Mouse (Mus musculus): ENCODE data around the gene Rps6ka1. TPM values are rescaled to one million over a fixed set of nuclear protein-coding genes. Genes with fewer than 3 reads are reported as not detected.

The Rps6ka1 gene
- total and polyA plus RNA-seq, 2 experiments, result 4.1 to 16.9 TPM

DNA sequence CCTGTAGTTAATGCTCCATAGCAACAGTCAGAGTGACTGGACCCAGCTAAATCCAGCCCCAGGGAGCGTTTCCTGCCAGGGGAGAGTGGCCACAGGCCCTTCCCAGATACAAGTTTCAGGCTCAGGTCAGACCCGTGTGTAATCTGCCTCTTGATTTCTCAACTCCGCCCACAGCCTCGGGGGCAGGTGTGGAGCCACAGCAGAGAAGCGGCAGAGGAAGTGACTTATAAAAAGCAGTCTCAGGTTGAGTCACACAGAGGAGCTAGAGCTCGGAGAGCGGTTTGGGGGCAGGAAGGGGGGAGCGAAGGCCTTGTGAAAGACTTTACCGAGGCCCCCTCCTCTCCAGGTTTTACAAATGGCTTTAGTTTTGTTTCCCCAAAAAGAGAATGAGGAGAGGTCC is 46.6 kb downstream of the Rps6ka1 start:
- H3K79me2 ChIP-seq (ENCODE audit: control insufficient read depth, insufficient read depth, low read length), result no peaks in the 10 kb centered on the region
- H3K36me3 ChIP-seq (ENCODE audit: control insufficient read depth, insufficient read depth, low read length), result no peaks in the 10 kb centered on the region
- no peak overlapping the region for H3K4me3 ChIP-seq (ENCODE audit: insufficient read depth, low read depth, low read length)
- no peaks in the 10 kb centered on the region for H3K4me1 ChIP-seq (ENCODE audit: control insufficient read depth, insufficient read depth, low read length)
- no peak for DNase-seq (ENCODE audit: extremely low read depth, low read depth, low spot score)
- H3K9ac ChIP-seq (ENCODE audit: low read depth, low read length), result no peak overlapping the region
- 39% methylated on average over 9 of the region's 9 CpGs for WGBS
- TF ChIP-seq POLR2A (IDR thresholded peaks at IDR 0.05; ENCODE audit: extremely low read depth, insufficient read depth, low read length), result no peak
- TF ChIP-seq CTCF (IDR thresholded peaks at IDR 0.05; ENCODE audit: low read depth, low read length), result no peak
- no peaks in the 10 kb centered on the region for H3K27me3 ChIP-seq (ENCODE audit: control insufficient read depth, insufficient read depth, low read length)
- no peak overlapping the region for H3K27ac ChIP-seq (replicated peaks; ENCODE audit: insufficient read depth, low read depth, low read length)

GRCm38 (mm10) chr4:133840501-133840900 is 47.1 kb downstream of the Rps6ka1 start:
- Histone ChIP-seq H3K9ac (ENCODE audit: low read depth, low read length) (no peak overlapping the region), H3K4me3 (ENCODE audit: insufficient read depth, low read depth, low read length) (no peak overlapping the region), H3K36me3 (ENCODE audit: control insufficient read depth, insufficient read depth, low read length) (no peaks in the 10 kb centered on the region), H3K27me3 (ENCODE audit: control insufficient read depth, insufficient read depth, low read length) (no peaks in the 10 kb centered on the region), H3K79me2 (ENCODE audit: control insufficient read depth, insufficient read depth, low read length) (no peaks in the 10 kb centered on the region), H3K27ac (replicated peaks; ENCODE audit: insufficient read depth, low read depth, low read length) (no peak overlapping the region), H3K4me1 (ENCODE audit: control insufficient read depth, insufficient read depth, low read length) (no peaks in the 10 kb centered on the region)
- TF ChIP-seq CTCF (IDR thresholded peaks at IDR 0.05; ENCODE audit: low read depth, low read length) (no peak), POLR2A (IDR thresholded peaks at IDR 0.05; ENCODE audit: extremely low read depth, insufficient read depth, low read length) (no peak)
- DNase-seq (ENCODE audit: extremely low read depth, low read depth, low spot score), result no peak
- WGBS, result 96% methylated on average over 7 of the region's 7 CpGs

DNA sequence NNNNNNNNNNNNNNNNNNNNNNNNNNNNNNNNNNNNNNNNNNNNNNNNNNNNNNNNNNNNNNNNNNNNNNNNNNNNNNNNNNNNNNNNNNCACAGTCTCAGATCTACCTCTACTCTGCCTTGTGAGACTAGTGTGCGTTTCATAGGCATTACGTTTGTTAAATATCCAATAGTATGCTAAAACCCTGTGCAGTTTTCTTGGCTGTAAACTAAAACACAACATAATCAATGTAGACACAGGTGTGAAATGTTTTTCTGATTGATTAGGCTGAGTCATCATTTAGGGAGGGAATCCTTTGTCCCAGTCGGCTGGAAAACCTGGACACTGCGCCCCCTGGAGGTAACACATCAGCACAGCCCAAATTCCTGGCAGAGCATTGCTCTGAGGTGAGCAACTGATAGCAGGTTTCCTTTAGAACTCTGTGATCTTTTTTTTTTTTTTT is 48.2 kb downstream of the Rps6ka1 start:
- Histone ChIP-seq H3K27me3 (ENCODE audit: control insufficient read depth, insufficient read depth, low read length) (no peaks in the 10 kb centered on the region), H3K9ac (ENCODE audit: low read depth, low read length) (no peak overlapping the region), H3K36me3 (ENCODE audit: control insufficient read depth, insufficient read depth, low read length) (no peaks in the 10 kb centered on the region), H3K27ac (replicated peaks; ENCODE audit: insufficient read depth, low read depth, low read length) (no peak overlapping the region), H3K4me3 (ENCODE audit: insufficient read depth, low read depth, low read length) (no peak overlapping the region), H3K79me2 (ENCODE audit: control insufficient read depth, insufficient read depth, low read length) (no peaks in the 10 kb centered on the region), H3K4me1 (ENCODE audit: control insufficient read depth, insufficient read depth, low read length) (no peaks in the 10 kb centered on the region)
- WGBS, result 68% methylated on average over 4 of the region's 4 CpGs
- DNase-seq (ENCODE audit: extremely low read depth, low read depth, low spot score), result peak; percentile 26
- TF ChIP-seq POLR2A (IDR thresholded peaks at IDR 0.05; ENCODE audit: extremely low read depth, insufficient read depth, low read length), result no peak
- peak; percentile 66 for TF ChIP-seq CTCF (IDR thresholded peaks at IDR 0.05; ENCODE audit: low read depth, low read length)

- Histone ChIP-seq H3K36me3 (ENCODE audit: control insufficient read depth, insufficient read depth, low read length) (no peaks in the 10 kb centered on the region), H3K27me3 (ENCODE audit: control insufficient read depth, insufficient read depth, low read length) (no peaks in the 10 kb centered on the region), H3K27ac (replicated peaks; ENCODE audit: insufficient read depth, low read depth, low read length) (no peak overlapping the region), H3K4me1 (ENCODE audit: control insufficient read depth, insufficient read depth, low read length) (no peaks in the 10 kb centered on the region), H3K9ac (ENCODE audit: low read depth, low read length) (no peak overlapping the region), H3K79me2 (ENCODE audit: control insufficient read depth, insufficient read depth, low read length) (no peaks in the 10 kb centered on the region), H3K4me3 (ENCODE audit: insufficient read depth, low read depth, low read length) (no peak overlapping the region)
- peak; percentile 26 for DNase-seq (ENCODE audit: extremely low read depth, low read depth, low spot score)
- TF ChIP-seq CTCF (IDR thresholded peaks at IDR 0.05; ENCODE audit: low read depth, low read length) (peak; percentile 86), POLR2A (IDR thresholded peaks at IDR 0.05; ENCODE audit: extremely low read depth, insufficient read depth, low read length) (no peak)
- 45% methylated on average over 10 of the region's 10 CpGs for WGBS
Observed at GRCm38 (mm10) chr4:133836575-133836974, 51.0 kb downstream of the Rps6ka1 start.

DNA sequence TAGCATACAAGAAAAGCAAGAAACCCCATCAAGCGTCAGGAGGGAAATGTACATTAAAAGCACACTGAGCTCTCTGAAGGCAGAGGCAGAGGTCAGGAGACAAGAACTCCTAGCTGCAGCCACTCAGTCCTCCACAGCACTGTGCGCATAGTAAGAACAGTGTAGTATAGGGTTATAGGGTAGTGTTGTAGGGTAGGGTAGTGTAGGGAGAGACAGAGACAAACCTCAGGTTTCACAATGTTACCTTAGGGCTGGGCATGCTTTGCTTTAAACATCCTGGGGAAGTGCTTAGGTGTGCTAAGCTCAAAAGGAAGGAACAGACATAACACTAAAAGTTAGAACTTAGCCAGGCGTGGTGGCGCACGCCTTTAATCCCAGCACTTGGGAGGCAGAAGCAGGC is 52.4 kb downstream of the Rps6ka1 start:
- no peaks in the 10 kb centered on the region for H3K4me1 ChIP-seq (ENCODE audit: control insufficient read depth, insufficient read depth, low read length)
- H3K27ac ChIP-seq (replicated peaks; ENCODE audit: insufficient read depth, low read depth, low read length), result no peak overlapping the region
- no peaks in the 10 kb centered on the region for H3K36me3 ChIP-seq (ENCODE audit: control insufficient read depth, insufficient read depth, low read length)
- WGBS, result 94% methylated on average over 5 of the region's 5 CpGs
- H3K79me2 ChIP-seq (ENCODE audit: control insufficient read depth, insufficient read depth, low read length), result no peaks in the 10 kb centered on the region
- no peak overlapping the region for H3K9ac ChIP-seq (ENCODE audit: low read depth, low read length)
- no peaks in the 10 kb centered on the region for H3K27me3 ChIP-seq (ENCODE audit: control insufficient read depth, insufficient read depth, low read length)
- no peak for DNase-seq (ENCODE audit: extremely low read depth, low read depth, low spot score)
- no peak for TF ChIP-seq POLR2A (IDR thresholded peaks at IDR 0.05; ENCODE audit: extremely low read depth, insufficient read depth, low read length)
- no peak for TF ChIP-seq CTCF (IDR thresholded peaks at IDR 0.05; ENCODE audit: low read depth, low read length)
- H3K4me3 ChIP-seq (ENCODE audit: insufficient read depth, low read depth, low read length), result no peak overlapping the region

GRCm38 (mm10) chr4:133832945-133833874 is 54.4 kb downstream of the Rps6ka1 start:
- H3K4me1 ChIP-seq (ENCODE audit: control insufficient read depth, insufficient read depth, low read length), result peaks cover 2% of the 10 kb centered on the region; the same call in 1 of the 2 replicates
- H3K27ac ChIP-seq (replicated peaks; ENCODE audit: insufficient read depth, low read depth, low read length), result no peak overlapping the region
- H3K79me2 ChIP-seq (ENCODE audit: control insufficient read depth, insufficient read depth, low read length), result no peaks in the 10 kb centered on the region
- WGBS, result 59% methylated on average over 15 of the region's 15 CpGs
- no peak overlapping the region for H3K4me3 ChIP-seq (ENCODE audit: insufficient read depth, low read depth, low read length)
- no peaks in the 10 kb centered on the region for H3K36me3 ChIP-seq (ENCODE audit: control insufficient read depth, insufficient read depth, low read length)
- TF ChIP-seq CTCF (IDR thresholded peaks at IDR 0.05; ENCODE audit: low read depth, low read length) (no peak), POLR2A (IDR thresholded peaks at IDR 0.05; ENCODE audit: extremely low read depth, insufficient read depth, low read length) (no peak)
- DNase-seq (ENCODE audit: extremely low read depth, low read depth, low spot score), result no peak
- H3K27me3 ChIP-seq (ENCODE audit: control insufficient read depth, insufficient read depth, low read length), result no peaks in the 10 kb centered on the region
- no peak overlapping the region for H3K9ac ChIP-seq (ENCODE audit: low read depth, low read length)
